Mouse (Mus musculus) hindlimb bud, embryonic 11.5 days (tissue): ENCODE results near the gene Mesp1.
"Not testable (repeated sequence)": the region's sequence is repeated elsewhere in the genome, so short reads cannot be mapped to it uniquely, and the experiment has no call there.

Experiments
- DNase-seq: peaks from one replicate; pipeline ENCODE4 v3.0.0-alpha.2; 2012; ENCODE audit warnings: low read depth, low spot score; ENCODE audit errors: extremely low spot score

The Mesp1 gene

DNA sequence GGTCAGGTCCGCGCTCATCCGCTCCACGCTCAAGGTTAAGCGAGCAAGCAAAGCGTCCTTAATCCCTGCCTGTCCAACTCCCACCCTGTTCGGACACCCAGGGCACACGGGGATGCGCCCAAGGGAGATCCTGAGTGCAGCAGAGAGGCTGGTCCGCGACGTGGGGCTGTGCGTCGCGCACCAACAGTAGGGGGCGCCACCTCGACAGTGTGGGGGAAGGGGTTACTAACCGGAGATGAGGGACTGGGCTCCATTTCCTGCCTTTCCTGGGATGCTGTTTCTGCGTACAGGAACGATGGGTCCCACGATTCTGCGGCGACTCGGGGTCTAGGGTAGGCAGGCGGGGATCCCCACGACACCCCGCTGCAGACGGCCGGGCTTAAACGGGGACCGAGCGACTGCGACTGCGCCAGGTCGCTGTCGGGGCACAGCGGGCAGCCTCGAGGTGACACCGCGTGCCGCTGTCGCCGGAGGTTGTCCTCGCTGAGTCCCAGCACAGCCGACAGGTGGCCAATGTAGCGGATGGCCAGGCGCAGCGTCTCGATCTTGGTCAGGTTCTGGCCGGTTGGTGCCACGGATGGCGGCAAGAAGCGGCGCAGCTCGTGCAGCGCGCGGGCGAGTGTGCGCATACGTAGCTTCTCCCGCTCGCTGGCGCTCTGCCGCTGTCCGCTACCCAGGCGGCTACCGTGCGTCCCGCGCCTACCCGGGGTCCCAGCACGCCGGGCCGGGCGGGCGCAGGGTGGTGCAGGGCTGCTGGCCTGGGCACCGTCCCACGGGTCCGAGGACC lies 760 bp downstream of the Mesp1 start:
- no peak for DNase-seq

- DNase-seq = not testable (repeated sequence)
These were observed 3.8 kb downstream of the Mesp1 start for GRCm38 (mm10) chr7:79789812-79790211.

GRCm38 (mm10) chr7:79786295-79786694 lies 7.3 kb downstream of the Mesp1 start:
- DNase-seq = peak; percentile 71

GRCm38 (mm10) chr7:79782516-79782855 lies 11.1 kb downstream of the Mesp1 start:
- DNase-seq = no peak

DNA sequence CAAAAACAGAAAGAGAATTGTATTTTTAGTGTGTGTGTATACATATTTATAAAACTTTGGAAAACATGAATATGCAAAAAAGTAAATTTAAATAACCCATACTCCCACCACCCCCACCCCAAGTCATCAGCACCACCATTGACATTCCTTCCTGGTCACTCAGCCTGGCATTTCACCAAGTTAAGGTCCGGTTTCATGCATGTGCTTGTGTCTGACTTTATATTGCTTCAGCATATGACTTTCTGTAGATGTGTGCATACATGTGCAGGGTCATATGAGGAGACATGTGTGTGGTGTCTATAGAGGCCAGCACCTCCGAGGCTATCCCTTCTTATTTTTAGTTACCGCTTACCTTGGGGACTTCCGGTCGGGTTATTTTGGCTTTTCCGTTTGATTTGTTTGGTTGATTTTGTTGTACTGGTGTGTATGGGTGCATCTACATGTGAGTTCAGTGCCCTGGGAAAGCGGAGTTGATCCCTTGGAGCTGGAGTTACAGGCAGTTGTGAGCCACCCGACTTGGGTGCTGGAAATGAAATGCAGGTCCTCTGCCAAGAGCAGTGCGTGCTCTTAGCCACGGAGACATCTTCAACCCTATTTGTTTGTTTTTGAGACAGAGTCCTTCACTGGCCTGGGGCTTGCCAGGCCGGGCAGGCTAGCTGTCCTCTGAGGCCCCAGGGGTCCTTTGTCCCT lies 11.6 kb downstream of the Mesp1 start:
- DNase-seq = no peak

DNA sequence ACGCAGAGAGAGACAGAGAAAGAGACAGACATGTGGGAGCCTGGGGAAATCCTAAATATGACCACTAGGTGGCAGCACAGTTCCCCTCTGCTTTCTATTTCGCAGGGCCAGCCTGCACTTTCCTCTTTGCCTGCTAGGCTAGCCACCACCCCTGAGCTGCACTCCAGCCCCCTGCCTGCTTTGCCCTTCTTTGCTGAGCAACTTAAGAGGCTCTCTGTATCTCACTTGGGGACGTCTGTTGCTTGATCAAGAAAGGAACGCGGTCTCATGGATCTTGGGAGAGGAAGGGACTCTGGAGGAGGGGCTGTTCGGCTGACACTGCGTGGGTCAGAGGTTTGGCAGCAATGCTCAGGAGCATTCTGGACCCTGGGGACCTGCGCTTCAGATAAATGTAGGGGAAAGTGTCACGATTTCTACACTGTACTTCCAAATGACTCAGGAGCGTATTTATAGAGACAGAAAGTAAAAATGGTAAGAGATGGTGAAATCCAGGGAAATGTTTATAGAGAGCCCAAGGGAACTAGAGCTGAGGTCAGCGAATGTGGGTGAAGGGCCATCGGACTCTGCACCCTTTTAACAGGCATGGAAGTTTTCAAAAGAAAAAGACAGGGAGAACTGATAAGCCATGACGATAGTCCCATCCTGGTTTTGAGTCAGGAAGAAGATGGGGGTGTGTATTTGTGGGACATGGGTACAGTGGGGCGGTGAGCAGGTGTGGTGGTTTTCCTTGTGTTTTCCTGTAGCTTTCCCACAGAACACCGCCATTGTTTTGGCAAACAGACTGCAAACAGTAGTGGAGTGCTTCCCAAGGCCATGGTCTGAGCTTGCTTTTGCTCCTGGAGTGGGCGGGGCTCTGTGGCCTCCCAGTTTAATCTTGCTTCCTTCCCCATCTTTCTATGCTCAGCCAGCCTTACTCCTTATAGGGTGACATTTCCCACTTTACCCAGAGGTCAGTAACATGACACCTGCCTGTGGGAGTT lies 12.7 kb downstream of the Mesp1 start:
- peak; percentile 76 for DNase-seq

DNA sequence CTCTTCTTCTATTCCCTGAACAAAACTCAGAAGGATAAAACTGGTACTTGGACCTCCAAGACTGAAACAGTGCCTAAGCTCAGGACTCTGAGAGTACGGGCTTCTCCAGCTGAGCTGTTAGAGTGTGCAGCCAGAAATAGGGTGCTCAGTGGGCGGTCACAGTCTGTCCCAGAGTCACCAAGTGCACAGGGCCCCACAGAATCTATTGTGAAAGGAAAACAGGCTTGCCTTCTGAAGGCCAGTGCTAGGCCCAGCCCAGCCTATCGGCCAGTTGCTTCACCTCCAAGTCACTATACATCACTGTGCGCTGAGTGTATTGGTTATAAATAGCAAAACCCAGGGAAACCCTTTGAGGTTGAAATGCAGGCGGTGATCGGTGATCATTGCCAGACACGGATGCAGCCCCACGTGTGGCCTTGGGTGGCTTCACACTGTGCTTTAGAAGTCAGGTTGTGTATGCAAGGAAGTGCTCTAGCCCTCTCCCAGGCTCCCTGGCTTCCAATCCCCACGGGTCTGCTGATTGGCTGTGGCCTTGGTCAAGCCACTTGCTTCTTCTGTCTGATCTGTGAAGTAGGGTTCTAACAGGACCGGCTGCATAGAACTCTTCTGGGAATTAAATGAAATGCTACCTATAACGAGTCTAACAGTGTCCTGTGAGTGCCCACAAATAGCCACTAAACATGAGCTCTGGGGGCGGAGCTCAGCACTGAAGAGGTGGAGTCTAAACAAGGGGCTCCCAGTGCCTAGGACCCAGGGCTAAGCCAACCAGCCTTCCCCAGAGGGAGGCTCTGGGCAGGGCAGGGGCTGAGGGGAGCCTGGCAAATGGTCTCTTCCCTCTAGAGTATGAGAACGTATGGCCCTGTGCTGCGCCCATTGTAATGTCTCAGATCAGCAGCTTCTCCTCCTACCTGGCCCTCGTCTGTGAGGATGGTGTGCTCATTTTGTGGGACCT lies 21.8 kb downstream of the Mesp1 start:
- no peak for DNase-seq

DNA sequence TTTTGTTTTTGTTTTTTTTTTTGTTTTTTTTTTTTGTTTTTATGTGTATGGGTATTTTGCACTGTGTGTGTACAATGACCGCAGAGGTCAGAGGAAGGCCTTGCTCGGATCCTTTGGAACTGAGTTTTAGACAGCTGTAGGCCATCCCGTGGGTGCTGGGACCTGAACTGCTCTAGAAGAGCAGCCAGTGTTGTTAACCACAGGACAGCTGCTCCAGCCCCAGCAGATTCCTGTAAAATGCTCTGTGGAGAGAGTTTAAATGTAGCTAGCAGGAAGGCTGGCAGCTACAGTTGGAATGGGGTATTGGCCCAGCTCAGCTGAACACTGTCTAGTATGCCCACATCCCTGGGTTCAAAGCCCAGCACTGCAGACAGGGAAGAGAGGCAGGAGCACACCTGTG lies 23.9 kb downstream of the Mesp1 start:
- no peak for DNase-seq

- DNase-seq = no peak
These were observed 27.6 kb downstream of the Mesp1 start for GRCm38 (mm10) chr7:79765991-79766390.

- no peak for DNase-seq
These were observed 31.5 kb downstream of the Mesp1 start for GRCm38 (mm10) chr7:79762106-79762505.

GRCm38 (mm10) chr7:79761124-79761876 lies 32.3 kb downstream of the Mesp1 start:
- DNase-seq = no peak

DNA sequence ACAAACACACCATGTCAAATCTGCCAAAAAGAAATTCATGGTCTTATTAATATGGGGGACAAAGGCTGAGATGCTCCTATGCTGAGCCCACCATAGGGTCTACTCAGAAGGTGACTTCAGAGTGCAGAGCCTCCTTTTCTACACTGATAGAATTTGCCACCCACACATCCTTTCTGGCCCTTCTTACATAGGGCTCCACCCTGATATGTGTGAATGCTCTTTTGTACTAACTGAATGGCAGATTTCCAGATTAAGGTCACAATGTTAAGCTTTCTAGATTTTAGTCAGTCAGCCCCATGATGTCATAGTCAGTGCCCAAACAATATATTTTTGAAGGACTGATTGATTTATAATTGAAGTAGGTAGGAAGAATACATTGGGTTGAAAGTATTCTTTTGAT lies 33.8 kb downstream of the Mesp1 start:
- no peak for DNase-seq

DNA sequence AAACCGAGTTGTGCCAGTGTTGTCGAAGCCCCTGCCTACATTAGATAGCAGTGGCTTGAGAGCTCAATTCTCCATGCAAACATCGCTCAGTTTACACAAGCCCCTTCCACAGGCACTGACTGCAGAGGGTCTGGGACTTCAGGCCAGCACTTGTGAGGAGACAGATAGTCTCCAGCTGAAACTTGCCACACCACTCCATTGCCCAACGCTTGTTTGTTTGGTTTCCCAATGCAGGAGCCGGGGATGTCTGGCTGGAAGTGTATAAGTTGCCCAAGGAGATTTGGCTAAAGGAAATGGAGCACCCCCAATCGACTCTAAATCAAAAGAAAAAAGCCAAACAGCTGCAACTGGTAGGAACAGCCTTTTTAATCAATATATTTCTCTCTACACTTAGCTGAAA lies 35.4 kb downstream of the Mesp1 start:
- no peak for DNase-seq

- no peak for DNase-seq
These were observed 37.3 kb downstream of the Mesp1 start for GRCm38 (mm10) chr7:79756334-79756733.

- DNase-seq = no peak
These were observed 44.1 kb downstream of the Mesp1 start for GRCm38 (mm10) chr7:79749511-79749910.

GRCm38 (mm10) chr7:79747659-79748058 lies 45.9 kb downstream of the Mesp1 start:
- DNase-seq = no peak

DNA sequence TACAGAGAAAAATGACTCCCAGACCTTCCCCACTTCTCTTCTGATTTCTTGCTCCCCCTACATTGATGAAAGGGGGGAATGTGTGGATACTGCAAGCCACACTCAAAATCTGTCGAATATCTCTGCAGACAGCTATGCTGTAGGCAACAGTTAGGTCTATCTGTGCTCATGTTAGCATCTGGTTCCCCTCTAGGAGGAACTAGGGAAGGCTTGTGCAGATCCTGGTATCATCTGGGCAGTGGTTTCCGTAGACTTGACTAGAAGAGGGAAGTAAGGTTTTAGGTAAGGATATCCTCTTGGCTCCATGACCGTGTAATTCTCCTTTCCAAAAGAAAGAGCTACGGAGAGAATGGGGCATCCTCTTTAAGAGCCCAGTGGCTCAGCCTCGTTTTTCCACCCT lies 49.0 kb downstream of the Mesp1 start:
- no peak for DNase-seq

- no peak for DNase-seq
These were observed 49.5 kb downstream of the Mesp1 start for GRCm38 (mm10) chr7:79744051-79744450.

DNA sequence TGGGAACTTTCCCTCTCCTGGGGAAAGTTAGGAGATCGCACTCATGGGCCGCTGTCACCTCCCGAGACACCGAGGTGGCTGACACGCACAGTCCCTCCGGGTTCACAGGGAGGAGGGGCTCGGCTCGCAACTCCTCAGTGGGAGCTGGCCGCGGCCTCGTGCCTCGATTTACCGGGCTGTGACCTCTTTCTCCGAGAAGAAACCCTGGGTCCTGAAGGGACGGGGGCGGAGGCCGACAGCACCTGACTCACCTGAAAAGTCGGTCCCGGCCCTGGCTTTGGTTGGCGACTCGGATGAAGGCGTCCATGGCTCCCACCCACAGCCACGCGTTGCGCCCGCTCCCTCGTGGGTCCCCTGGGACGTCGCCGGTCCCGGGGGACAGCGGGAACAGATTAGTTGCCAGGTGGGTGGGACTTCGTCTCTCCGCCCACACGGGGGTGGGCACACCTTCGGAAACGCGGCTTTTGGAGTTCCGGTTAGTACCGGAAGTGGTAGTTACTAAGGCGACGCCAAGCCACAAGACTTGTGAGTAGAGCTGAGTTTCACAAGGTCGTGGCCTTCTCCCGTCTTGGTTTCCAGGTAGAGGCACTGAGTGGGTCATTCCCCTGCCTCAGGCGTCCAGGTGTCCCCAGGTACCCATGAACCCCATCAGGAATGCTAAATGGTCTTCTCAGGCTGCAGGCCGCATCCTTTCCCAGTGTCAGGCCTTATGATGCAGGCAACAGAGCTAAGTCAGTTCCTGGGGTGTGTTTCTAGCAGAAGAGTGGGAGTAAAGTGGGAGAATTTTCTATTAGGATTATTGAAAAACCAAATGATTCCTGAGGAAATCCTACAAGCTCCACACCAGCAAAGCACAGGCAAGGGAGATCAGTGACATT lies 50.7 kb downstream of the Mesp1 start, which contains the start of the genes Pex11a and Wdr93:
Gene Pex11a (minus strand): TSS at position 473 of the 878 bp plus-strand sequence.
Gene Wdr93 (plus strand): TSS at position 505 of the 878 bp plus-strand sequence.
- peak; percentile 57 for DNase-seq
